Mouse (Mus musculus) midbrain, postnatal 0 days (tissue): ENCODE measurements at regions not wholly inside any gene's neighbourhood (a gene's known extent, or its start where the extent isn't known, plus 50 kb on each side); places are given as distances from the start of the nearest gene placed in this dataset.

Source experiments
- ATAC-seq: fragments of 200-750 bp; cut with Nextera tagmentation; 2 replicates; pipeline ENCODE4 v1.8.0; 2017; ENCODE audit warnings: moderate number of reproducible peaks, mild to moderate bottlenecking, moderate TSS enrichment, moderate library complexity; ENCODE audit not compliant: low FRiP score
- DNase-seq: peaks from one replicate; pipeline ENCODE4 v3.0.0-alpha.2; 2015; ENCODE audit warnings: low spot score
- H3K27ac ChIP-seq: fragments of 300-500 bp; sonication (generic); 2 replicates; pipeline ENCODE4 v1.5.1; 2014; ENCODE audit warnings: low read depth, mild to moderate bottlenecking, low read length, mixed read lengths
- H3K27me3 ChIP-seq: fragments of 300-500 bp; sonication (generic); 2 replicates; pipeline ENCODE4 v1.6.1; 2014; ENCODE audit warnings: low read length, control low read depth, mixed read lengths; ENCODE audit not compliant: insufficient read depth
- H3K36me3 ChIP-seq: fragments of 300-500 bp; sonication (generic); 2 replicates; pipeline ENCODE4 v1.6.1; 2014; ENCODE audit warnings: low read length, control low read depth, mixed read lengths; ENCODE audit not compliant: insufficient read depth
- H3K4me1 ChIP-seq: fragments of 300-500 bp; sonication (generic); 2 replicates; pipeline ENCODE4 v1.6.1; 2014; ENCODE audit warnings: mild to moderate bottlenecking, control low read depth, antibody characterized with exemption, low read length, mixed read lengths; ENCODE audit not compliant: insufficient read depth
- H3K4me2 ChIP-seq: fragments of 300-500 bp; sonication (generic); 2 replicates; pipeline ENCODE4 v1.6.1; 2014; ENCODE audit warnings: low read depth, mild to moderate bottlenecking, low read length, mixed read lengths; ENCODE audit not compliant: poor library complexity, severe bottlenecking
- H3K4me3 ChIP-seq: fragments of 300-500 bp; sonication (generic); 2 replicates; pipeline ENCODE4 v1.5.1; 2014; ENCODE audit warnings: low read depth, mild to moderate bottlenecking, low read length, moderate library complexity
- H3K9ac ChIP-seq: fragments of 300-500 bp; sonication (generic); replicated peaks from 2 replicates; pipeline ENCODE4 v1.6.1; 2014; ENCODE audit warnings: mild to moderate bottlenecking, low read length, moderate library complexity, mixed read lengths; ENCODE audit not compliant: poor library complexity, severe bottlenecking
- H3K9me3 ChIP-seq: fragments of 300-500 bp; sonication (generic); 2 replicates; pipeline ENCODE4 v1.6.1; 2016; ENCODE audit warnings: low read length, control low read depth
- CTCF ChIP-seq: IDR thresholded peaks from 2 replicates; pipeline ENCODE4 v1.5.1; 2016; ENCODE audit warnings: antibody characterized with exemption, mild to moderate bottlenecking
- WGBS: fragments of 180-500 bp; shearing (Covaris S2); extraction: QIAGEN DNeasy Blood & Tissue Kit; methylation state at CpG from one replicate; pipeline ENCODE4 v1.1.7; 2014; 5-methylcytosine and 5-hydroxymethylcytosine counted together

DNA sequence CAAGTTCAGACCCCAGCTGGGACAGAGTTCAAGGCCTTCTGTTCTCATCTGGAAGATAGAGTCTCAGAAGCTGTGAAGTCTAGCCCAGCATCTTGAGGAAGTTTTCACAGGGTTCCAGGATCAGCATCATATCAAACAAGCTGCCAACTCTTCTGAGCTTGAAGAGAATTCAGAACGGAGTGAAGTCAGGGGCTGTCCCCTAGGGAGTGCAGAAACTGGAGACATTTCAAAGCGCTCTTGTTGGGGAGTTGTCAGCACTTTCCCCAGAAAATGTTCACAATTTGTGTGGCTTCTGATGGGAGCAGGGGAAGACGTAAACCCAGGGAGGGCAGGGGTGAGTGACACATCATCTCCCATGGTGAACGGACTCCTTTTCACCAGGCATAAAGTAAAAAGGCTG lies 146.2 kb upstream of the Foxa2 start:
- H3K27ac ChIP-seq, result no peak overlapping the region
- H3K4me2 ChIP-seq, result no peak overlapping the region
- no peak for TF ChIP-seq CTCF
- WGBS, result 64% methylated on average over 4 of the region's 4 CpGs
- no peaks in the 10 kb centered on the region for H3K4me1 ChIP-seq
- H3K9me3 ChIP-seq, result no peaks in the 10 kb centered on the region
- H3K36me3 ChIP-seq, result no peaks in the 10 kb centered on the region
- DNase-seq (no peak), ATAC-seq (no peak)
- H3K27me3 ChIP-seq, result no peaks in the 10 kb centered on the region
- no peak overlapping the region for H3K4me3 ChIP-seq
- no peak overlapping the region for H3K9ac ChIP-seq

DNA sequence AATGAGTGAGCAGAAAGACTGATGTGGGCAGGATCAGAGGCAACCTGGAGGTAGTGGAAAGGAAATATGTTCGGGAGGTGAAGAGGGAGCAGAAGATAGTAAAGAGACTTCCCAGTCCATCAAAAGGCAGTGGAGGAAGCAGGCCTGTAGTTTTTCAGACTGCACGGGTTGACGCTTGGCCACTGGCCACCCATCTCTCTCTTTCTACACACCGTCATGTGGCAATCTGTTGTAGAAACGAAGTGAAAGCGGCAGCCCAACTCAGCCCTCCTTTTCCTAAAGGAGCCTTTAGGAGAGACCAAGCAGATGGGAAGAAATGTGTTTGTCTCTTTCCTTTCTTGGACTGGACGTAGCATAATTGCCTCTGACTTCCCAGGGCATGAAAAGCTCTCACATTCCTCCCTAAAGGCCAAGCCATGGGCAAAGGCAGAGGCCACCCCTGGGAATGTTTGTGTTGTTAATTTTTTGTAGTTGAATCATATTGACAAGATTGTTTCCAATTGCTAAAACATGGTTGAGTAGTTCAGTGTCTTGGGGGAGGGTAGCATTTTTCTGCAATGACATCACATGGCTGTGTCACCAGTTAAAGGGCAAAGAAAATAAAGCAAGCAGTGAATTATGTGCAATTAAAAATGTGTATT lies 150.7 kb upstream of the Foxa2 start:
- no peak overlapping the region for H3K27ac ChIP-seq
- H3K27me3 ChIP-seq, result no peaks in the 10 kb centered on the region
- H3K36me3 ChIP-seq, result no peaks in the 10 kb centered on the region
- H3K9ac ChIP-seq, result no peak overlapping the region
- no peaks in the 10 kb centered on the region for H3K4me1 ChIP-seq
- WGBS, result 86% methylated on average over 7 of the region's 7 CpGs
- DNase-seq (no peak), ATAC-seq (no peak)
- H3K4me3 ChIP-seq, result no peak overlapping the region
- no peak overlapping the region for H3K4me2 ChIP-seq
- no peaks in the 10 kb centered on the region for H3K9me3 ChIP-seq
- no peak for TF ChIP-seq CTCF

- Histone ChIP-seq H3K9ac (no peak overlapping the region), H3K36me3 (no peaks in the 10 kb centered on the region), H3K9me3 (no peaks in the 10 kb centered on the region), H3K4me3 (no peak overlapping the region), H3K4me1 (no peaks in the 10 kb centered on the region), H3K4me2 (no peak overlapping the region), H3K27me3 (no peaks in the 10 kb centered on the region), H3K27ac (no peak overlapping the region)
- ATAC-seq, result no peak
- DNase-seq, result no peak
- TF ChIP-seq CTCF, result no peak
- 22% methylated on average over 1 of the region's 1 CpGs for WGBS
Observed at GRCm38 (mm10) chr2:148206633-148207032, 159.9 kb upstream of the Foxa2 start.

- H3K27ac ChIP-seq, result no peak overlapping the region
- no peaks in the 10 kb centered on the region for H3K36me3 ChIP-seq
- H3K4me3 ChIP-seq, result no peak overlapping the region
- H3K4me2 ChIP-seq, result no peak overlapping the region
- H3K9me3 ChIP-seq, result no peaks in the 10 kb centered on the region
- no peaks in the 10 kb centered on the region for H3K27me3 ChIP-seq
- H3K9ac ChIP-seq, result no peak overlapping the region
- H3K4me1 ChIP-seq, result no peaks in the 10 kb centered on the region
- WGBS, result 75% methylated on average over 2 of the region's 2 CpGs
- DNase-seq (no peak), ATAC-seq (no peak)
- TF ChIP-seq CTCF, result no peak
Observed at GRCm38 (mm10) chr2:148210813-148211212, 164.0 kb upstream of the Foxa2 start.

- no peaks in the 10 kb centered on the region for H3K36me3 ChIP-seq
- H3K27ac ChIP-seq, result no peak overlapping the region
- DNase-seq (no peak), ATAC-seq (no peak)
- WGBS, result 78% methylated on average over 4 of the region's 4 CpGs
- no peaks in the 10 kb centered on the region for H3K4me1 ChIP-seq
- no peaks in the 10 kb centered on the region for H3K27me3 ChIP-seq
- no peak overlapping the region for H3K4me2 ChIP-seq
- no peaks in the 10 kb centered on the region for H3K9me3 ChIP-seq
- H3K4me3 ChIP-seq, result no peak overlapping the region
- no peak overlapping the region for H3K9ac ChIP-seq
- TF ChIP-seq CTCF, result no peak
Observed at GRCm38 (mm10) chr2:148217136-148217535, 170.4 kb upstream of the Foxa2 start.

DNA sequence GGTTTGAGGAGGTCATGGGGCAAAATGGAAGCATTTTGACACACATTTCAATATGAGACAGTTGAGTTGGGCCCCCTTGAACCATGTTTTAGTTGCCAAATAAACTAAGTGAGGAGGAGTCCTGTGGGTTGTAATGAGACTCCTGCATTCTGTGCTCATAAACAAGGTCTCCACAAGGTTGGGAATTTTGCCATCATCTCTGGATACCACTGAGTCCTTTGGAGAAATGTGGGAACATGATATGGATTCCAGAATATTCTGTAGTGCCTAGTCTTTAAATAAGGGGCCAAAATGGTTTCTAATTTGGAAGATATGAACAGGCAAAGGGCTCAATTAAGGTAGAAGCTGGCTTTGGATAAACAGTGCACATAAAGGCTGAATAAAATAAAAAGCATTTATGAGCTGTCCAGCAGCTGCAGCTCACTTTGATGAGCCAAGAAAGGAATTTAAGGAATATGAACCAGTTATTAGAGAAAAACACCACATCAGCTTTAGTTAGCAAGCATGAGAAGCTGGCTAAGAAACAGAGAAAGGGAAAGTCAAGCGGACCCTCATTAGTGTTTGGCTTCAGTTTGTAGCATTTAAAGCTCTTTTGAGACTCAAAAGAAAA lies 161.3 kb upstream of the Sstr4 start:
- no peak overlapping the region for H3K9ac ChIP-seq
- no peaks in the 10 kb centered on the region for H3K36me3 ChIP-seq
- TF ChIP-seq CTCF, result no peak
- ATAC-seq (no peak), DNase-seq (no peak)
- WGBS, result 81% methylated on average over 1 of the region's 1 CpGs
- no peaks in the 10 kb centered on the region for H3K9me3 ChIP-seq
- H3K4me1 ChIP-seq, result no peaks in the 10 kb centered on the region
- H3K4me2 ChIP-seq, result no peak overlapping the region
- no peak overlapping the region for H3K4me3 ChIP-seq
- H3K27ac ChIP-seq, result no peak overlapping the region
- no peaks in the 10 kb centered on the region for H3K27me3 ChIP-seq
